Mouse (Mus musculus): Measurements from ENCODE around the gene Fnbp1. TPM values are rescaled to one million over a fixed set of nuclear protein-coding genes. Genes with fewer than 3 reads are reported as not detected.
A peak's percentile ranks its signal among the peaks of the same experiment; 100 is the strongest.

Fnbp1 gene
- polyA plus RNA-seq, 1 experiment from 2014 or later = 23.7 TPM

GRCm38 (mm10) chr2:31013371-31014120, 128.3 kb downstream of the Fnbp1 start:
- Histone ChIP-seq H3K9ac (ENCODE audit: low read length) (no peak overlapping the region), H3K4me1 (ENCODE audit: control insufficient read depth, insufficient read depth, low read length) (no peaks in the 10 kb centered on the region), H3K9me3 (replicated peaks; ENCODE audit: control insufficient read depth, low read length) (no peaks in the 10 kb centered on the region), H3K36me3 (ENCODE audit: control insufficient read depth, insufficient read depth) (peaks cover 50% of the 10 kb centered on the region), H3K27ac (ENCODE audit: low read length) (no peak overlapping the region), H3K4me2 (ENCODE audit: low read depth, low read length) (no peak overlapping the region), H3K4me3 (ENCODE audit: low read length) (no peak overlapping the region), H3K27me3 (ENCODE audit: control insufficient read depth, insufficient read depth, low read length) (no peaks in the 10 kb centered on the region)
- 70% methylated on average over 14 of the region's 14 CpGs for WGBS
- ATAC-seq (replicated peaks; ENCODE audit: extremely low read depth, insufficient read depth, low FRiP score) = no peak

GRCm38 (mm10) chr2:31007208-31007607, 134.6 kb downstream of the Fnbp1 start:
- Histone ChIP-seq H3K4me1 (ENCODE audit: control insufficient read depth, insufficient read depth, low read length) (peaks cover 24% of the 10 kb centered on the region), H3K4me2 (ENCODE audit: low read depth, low read length) (0 out of 2 replicates have a peak overlapping the region, but pooled peaks have one; percentile 10), H3K9me3 (replicated peaks; ENCODE audit: control insufficient read depth, low read length) (no peaks in the 10 kb centered on the region), H3K9ac (ENCODE audit: low read length) (no peak overlapping the region), H3K4me3 (ENCODE audit: low read length) (no peak overlapping the region), H3K36me3 (ENCODE audit: control insufficient read depth, insufficient read depth) (peaks cover 29% of the 10 kb centered on the region), H3K27me3 (ENCODE audit: control insufficient read depth, insufficient read depth, low read length) (no peaks in the 10 kb centered on the region), H3K27ac (ENCODE audit: low read length) (peak overlapping the region; percentile 91)
- 75% methylated on average over 5 of the region's 5 CpGs for WGBS
- no peak for ATAC-seq (replicated peaks; ENCODE audit: extremely low read depth, insufficient read depth, low FRiP score)

- H3K4me2 ChIP-seq (ENCODE audit: low read depth, low read length) = peak overlapping the region; percentile 39
- peak; percentile 88 for ATAC-seq (replicated peaks; ENCODE audit: extremely low read depth, insufficient read depth, low FRiP score)
- no peaks in the 10 kb centered on the region for H3K27me3 ChIP-seq (ENCODE audit: control insufficient read depth, insufficient read depth, low read length)
- H3K4me1 ChIP-seq (ENCODE audit: control insufficient read depth, insufficient read depth, low read length) = peaks cover 24% of the 10 kb centered on the region
- no peak overlapping the region for H3K4me3 ChIP-seq (ENCODE audit: low read length)
- H3K27ac ChIP-seq (ENCODE audit: low read length) = peak overlapping the region; percentile 91
- 21% methylated on average over 5 of the region's 5 CpGs for WGBS
- H3K9ac ChIP-seq (ENCODE audit: low read length) = peak overlapping the region; percentile 44
- no peaks in the 10 kb centered on the region for H3K9me3 ChIP-seq (replicated peaks; ENCODE audit: control insufficient read depth, low read length)
- H3K36me3 ChIP-seq (ENCODE audit: control insufficient read depth, insufficient read depth) = peaks cover 31% of the 10 kb centered on the region
Measured at GRCm38 (mm10) chr2:31006434-31006833, 135.4 kb downstream of the Fnbp1 start.

GRCm38 (mm10) chr2:31005453-31005852, 136.4 kb downstream of the Fnbp1 start:
- peak overlapping the region; percentile 27; the same call in 1 of the 2 replicates for H3K4me2 ChIP-seq (ENCODE audit: low read depth, low read length)

GRCm38 (mm10) chr2:31002857-31003256, 139.0 kb downstream of the Fnbp1 start:
- H3K27ac ChIP-seq (ENCODE audit: low read length) = no peak overlapping the region
- no peak overlapping the region for H3K4me2 ChIP-seq (ENCODE audit: low read depth, low read length)
- no peak overlapping the region for H3K4me3 ChIP-seq (ENCODE audit: low read length)
- peaks cover 31% of the 10 kb centered on the region for H3K4me1 ChIP-seq (ENCODE audit: control insufficient read depth, insufficient read depth, low read length)
- H3K27me3 ChIP-seq (ENCODE audit: control insufficient read depth, insufficient read depth, low read length) = no peaks in the 10 kb centered on the region
- H3K9me3 ChIP-seq (replicated peaks; ENCODE audit: control insufficient read depth, low read length) = no peaks in the 10 kb centered on the region
- ATAC-seq (replicated peaks; ENCODE audit: extremely low read depth, insufficient read depth, low FRiP score) = no peak
- H3K9ac ChIP-seq (ENCODE audit: low read length) = no peak overlapping the region
- WGBS = 86% methylated on average over 10 of the region's 10 CpGs
- H3K36me3 ChIP-seq (ENCODE audit: control insufficient read depth, insufficient read depth) = peaks cover 22% of the 10 kb centered on the region

More at GRCm38 (mm10) chr2:31005453-31005852, 136.4 kb downstream of the Fnbp1 start:
- Histone ChIP-seq H3K27ac (ENCODE audit: low read length) (peak overlapping the region; percentile 91), H3K36me3 (ENCODE audit: control insufficient read depth, insufficient read depth) (peaks cover 24% of the 10 kb centered on the region), H3K9ac (ENCODE audit: low read length) (peak overlapping the region; percentile 14), H3K4me1 (ENCODE audit: control insufficient read depth, insufficient read depth, low read length) (peaks cover 24% of the 10 kb centered on the region), H3K27me3 (ENCODE audit: control insufficient read depth, insufficient read depth, low read length) (no peaks in the 10 kb centered on the region), H3K4me3 (ENCODE audit: low read length) (no peak overlapping the region), H3K9me3 (replicated peaks; ENCODE audit: control insufficient read depth, low read length) (no peaks in the 10 kb centered on the region)
- no peak for ATAC-seq (replicated peaks; ENCODE audit: extremely low read depth, insufficient read depth, low FRiP score)
- 46% methylated on average over 2 of the region's 2 CpGs for WGBS

- peak overlapping the region; percentile 49; the same call in 1 of the 2 replicates for H3K9ac ChIP-seq (ENCODE audit: low read length)
- peak overlapping the region; percentile 32 for H3K4me2 ChIP-seq (ENCODE audit: low read depth, low read length)
- WGBS = 78% methylated on average over 7 of the region's 8 CpGs
Measured at GRCm38 (mm10) chr2:30998443-30999260, 143.2 kb downstream of the Fnbp1 start.

GRCm38 (mm10) chr2:30995432-30995996, 146.3 kb downstream of the Fnbp1 start:
- WGBS = 35% methylated on average over 11 of the region's 11 CpGs
- peak overlapping the region; percentile 65 for H3K4me2 ChIP-seq (ENCODE audit: low read depth, low read length)
- H3K27ac ChIP-seq (ENCODE audit: low read length) = peak overlapping the region; percentile 93
- peak overlapping the region; percentile 57 for H3K4me3 ChIP-seq (ENCODE audit: low read length)
- H3K27me3 ChIP-seq (ENCODE audit: control insufficient read depth, insufficient read depth, low read length) = no peaks in the 10 kb centered on the region
- H3K36me3 ChIP-seq (ENCODE audit: control insufficient read depth, insufficient read depth) = peaks cover 6% of the 10 kb centered on the region
- no peaks in the 10 kb centered on the region for H3K9me3 ChIP-seq (replicated peaks; ENCODE audit: control insufficient read depth, low read length)
- peak; percentile 62 for ATAC-seq (replicated peaks; ENCODE audit: extremely low read depth, insufficient read depth, low FRiP score)
- peaks cover 17% of the 10 kb centered on the region for H3K4me1 ChIP-seq (ENCODE audit: control insufficient read depth, insufficient read depth, low read length)
- peak overlapping the region; percentile 73 for H3K9ac ChIP-seq (ENCODE audit: low read length)

More at GRCm38 (mm10) chr2:30998443-30999260, 143.2 kb downstream of the Fnbp1 start:
- no peak overlapping the region for H3K27ac ChIP-seq (ENCODE audit: low read length)
- H3K4me1 ChIP-seq (ENCODE audit: control insufficient read depth, insufficient read depth, low read length) = peaks cover 17% of the 10 kb centered on the region
- H3K4me3 ChIP-seq (ENCODE audit: low read length) = no peak overlapping the region
- no peaks in the 10 kb centered on the region for H3K27me3 ChIP-seq (ENCODE audit: control insufficient read depth, insufficient read depth, low read length)
- no peaks in the 10 kb centered on the region for H3K9me3 ChIP-seq (replicated peaks; ENCODE audit: control insufficient read depth, low read length)
- H3K36me3 ChIP-seq (ENCODE audit: control insufficient read depth, insufficient read depth) = peaks cover 12% of the 10 kb centered on the region
- no peak for ATAC-seq (replicated peaks; ENCODE audit: extremely low read depth, insufficient read depth, low FRiP score)

- Histone ChIP-seq H3K27me3 (ENCODE audit: control insufficient read depth, insufficient read depth, low read length) (no peaks in the 10 kb centered on the region), H3K9ac (ENCODE audit: low read length) (no peak overlapping the region), H3K4me3 (ENCODE audit: low read length) (no peak overlapping the region), H3K9me3 (replicated peaks; ENCODE audit: control insufficient read depth, low read length) (no peaks in the 10 kb centered on the region), H3K4me2 (ENCODE audit: low read depth, low read length) (peak overlapping the region; percentile 65; the same call in 1 of the 2 replicates), H3K4me1 (ENCODE audit: control insufficient read depth, insufficient read depth, low read length) (peaks cover 17% of the 10 kb centered on the region), H3K27ac (ENCODE audit: low read length) (peak overlapping the region; percentile 93), H3K36me3 (ENCODE audit: control insufficient read depth, insufficient read depth) (peaks cover under 1% of the 10 kb centered on the region; the same call in 1 of the 2 replicates)
- 78% methylated on average over 4 of the region's 4 CpGs for WGBS
- ATAC-seq (replicated peaks; ENCODE audit: extremely low read depth, insufficient read depth, low FRiP score) = no peak
Measured at GRCm38 (mm10) chr2:30994853-30995252, 147.0 kb downstream of the Fnbp1 start.

Data from heart, embryonic 16.5 days (tissue).